Mouse (Mus musculus): ENCODE results near the gene Stn1. TPM values are rescaled to one million over a fixed set of nuclear protein-coding genes. Genes with fewer than 3 reads are reported as not detected.

The Stn1 gene
- polyA plus RNA-seq, 1 experiment from 2014 or later: 47.1 TPM

DNA sequence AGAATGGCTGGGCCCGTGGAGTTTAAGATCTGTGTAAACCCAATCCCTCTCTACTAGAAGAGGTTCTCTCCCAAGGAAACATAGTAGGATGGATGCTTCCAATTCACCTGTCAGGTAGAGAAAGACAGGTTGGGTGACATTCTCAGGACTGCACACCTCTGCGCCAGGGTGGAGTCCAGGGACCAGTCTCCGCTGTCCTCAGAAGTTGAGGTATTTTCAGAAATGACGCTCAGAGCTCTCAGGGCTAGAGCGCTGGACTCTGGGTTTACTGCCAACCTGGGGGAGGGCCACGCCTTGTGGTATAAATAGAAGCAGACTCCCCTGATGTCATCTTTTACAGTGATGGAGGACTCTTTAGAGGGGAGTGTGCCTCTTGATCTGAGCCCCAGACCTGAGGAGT is 572 bp upstream of the Stn1 start:
- peak overlapping the region; percentile 63 for H3K4me2 ChIP-seq
- WGBS: 63% methylated on average over 6 of the region's 6 CpGs
- peak overlapping the region; percentile 92 for H3K27ac ChIP-seq
- no peaks in the 10 kb centered on the region for H3K27me3 ChIP-seq
- peaks cover 35% of the 10 kb centered on the region for H3K4me1 ChIP-seq
- no peak overlapping the region for H3K9ac ChIP-seq
- no peaks in the 10 kb centered on the region for H3K9me3 ChIP-seq (replicated peaks)
- H3K36me3 ChIP-seq: peaks cover 10% of the 10 kb centered on the region
- ATAC-seq (replicated peaks; ENCODE audit: low FRiP score): 0 out of 2 replicates have a peak, but pooled peaks have one; percentile 0
- H3K4me3 ChIP-seq (replicated peaks): peak overlapping the region; percentile 58; the same call in 1 of the 2 replicates

DNA sequence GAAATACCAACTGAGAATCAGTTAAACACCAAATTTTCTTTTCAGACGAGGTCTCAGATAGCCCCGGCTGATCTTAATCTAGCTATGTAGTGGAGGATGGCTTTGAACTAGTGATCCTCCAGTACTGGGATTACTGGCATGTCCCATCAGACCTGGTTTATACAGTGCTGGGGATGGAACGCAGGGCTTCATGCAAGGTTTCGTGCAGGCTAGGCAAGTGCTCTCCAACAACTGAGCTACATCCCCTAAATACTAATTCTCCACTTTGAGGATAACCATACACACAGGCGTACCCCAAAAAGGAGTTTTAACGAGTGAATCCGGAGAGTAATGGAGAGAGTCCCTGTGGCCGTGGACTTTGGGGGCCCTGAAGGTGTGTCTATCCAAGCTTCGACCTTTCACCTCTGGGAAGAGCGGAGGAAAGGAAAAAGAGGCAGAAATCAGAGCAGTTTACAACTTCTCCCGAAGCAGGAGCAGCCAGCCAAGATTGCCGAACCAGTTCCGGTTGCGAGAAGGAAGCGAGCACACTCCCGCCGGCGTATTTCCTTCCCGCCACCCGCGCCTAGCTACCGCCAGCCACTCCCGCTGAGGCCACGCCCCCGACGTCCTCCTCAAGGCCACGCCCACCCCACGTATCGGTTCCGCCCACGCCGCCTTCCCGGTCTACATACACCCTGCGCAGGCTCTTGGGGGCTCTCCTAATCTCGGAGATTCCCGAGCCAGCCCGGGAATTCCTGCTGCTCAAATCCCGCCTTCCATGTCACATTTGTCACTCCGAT is 597 bp downstream of the Stn1 start:
- H3K4me1 ChIP-seq: peaks cover 35% of the 10 kb centered on the region
- peaks cover 16% of the 10 kb centered on the region for H3K36me3 ChIP-seq
- H3K4me2 ChIP-seq: peak overlapping the region; percentile 63
- H3K27ac ChIP-seq: peak overlapping the region; percentile 92
- H3K4me3 ChIP-seq (replicated peaks): peak overlapping the region; percentile 58
- H3K9ac ChIP-seq: peak overlapping the region; percentile 49
- peak; percentile 96 for ATAC-seq (replicated peaks; ENCODE audit: low FRiP score)
- no peaks in the 10 kb centered on the region for H3K9me3 ChIP-seq (replicated peaks)
- H3K27me3 ChIP-seq: no peaks in the 10 kb centered on the region
- WGBS: 3% methylated on average over 39 of the region's 39 CpGs

DNA sequence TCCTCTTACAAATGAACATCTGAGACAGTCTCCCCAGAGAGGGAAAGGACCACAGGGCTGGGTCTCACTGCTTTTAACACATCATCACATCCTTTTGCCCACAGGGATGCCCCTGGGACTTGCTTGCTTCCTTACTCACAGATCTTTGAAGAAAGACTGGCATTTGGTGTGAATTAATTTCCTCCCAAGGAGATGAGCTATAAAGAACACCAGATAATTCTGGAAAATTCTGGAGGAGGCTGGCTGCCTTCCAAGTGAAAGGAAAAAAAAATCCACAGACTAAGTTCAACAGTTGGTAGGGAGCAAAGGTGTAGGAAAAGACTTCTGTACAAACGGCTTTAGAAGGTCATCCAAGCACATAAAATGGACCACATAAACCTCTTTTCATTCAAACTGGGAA is 3.2 kb downstream of the Stn1 start:
- H3K9ac ChIP-seq: no peak overlapping the region
- H3K4me2 ChIP-seq: no peak overlapping the region
- WGBS: 40% methylated on average over 1 of the region's 1 CpGs
- H3K4me1 ChIP-seq: peaks cover 33% of the 10 kb centered on the region
- peaks cover 28% of the 10 kb centered on the region for H3K36me3 ChIP-seq
- H3K9me3 ChIP-seq (replicated peaks): no peaks in the 10 kb centered on the region
- no peak overlapping the region for H3K4me3 ChIP-seq (replicated peaks)
- no peaks in the 10 kb centered on the region for H3K27me3 ChIP-seq
- no peak overlapping the region for H3K27ac ChIP-seq
- no peak for ATAC-seq (replicated peaks; ENCODE audit: low FRiP score)

DNA sequence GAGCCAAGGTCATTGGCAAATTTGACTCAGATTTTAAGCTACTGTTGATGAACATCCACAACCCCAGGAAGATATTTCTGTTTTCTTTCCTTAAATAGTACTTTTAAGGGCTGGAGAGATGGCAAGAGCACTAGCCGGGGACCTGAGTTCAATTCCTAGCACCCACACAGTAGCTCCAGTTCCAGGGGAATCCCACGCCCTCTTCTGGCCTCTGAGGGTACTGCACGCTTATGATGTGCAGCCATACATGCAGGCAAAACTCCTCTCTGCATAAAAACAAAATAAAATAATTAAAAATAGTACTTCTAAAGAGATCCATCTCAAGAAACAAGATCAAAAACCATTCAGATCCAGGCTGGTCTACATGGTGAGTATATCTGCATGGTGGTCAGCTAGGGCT is 4.9 kb downstream of the Stn1 start:
- ATAC-seq (replicated peaks; ENCODE audit: low FRiP score): no peak
- Histone ChIP-seq H3K36me3 (peaks cover 30% of the 10 kb centered on the region), H3K9me3 (replicated peaks) (no peaks in the 10 kb centered on the region), H3K27ac (no peak overlapping the region), H3K4me3 (replicated peaks) (no peak overlapping the region), H3K9ac (no peak overlapping the region), H3K27me3 (no peaks in the 10 kb centered on the region), H3K4me1 (peaks cover 23% of the 10 kb centered on the region), H3K4me2 (no peak overlapping the region)
- 91% methylated on average over 3 of the region's 3 CpGs for WGBS

DNA sequence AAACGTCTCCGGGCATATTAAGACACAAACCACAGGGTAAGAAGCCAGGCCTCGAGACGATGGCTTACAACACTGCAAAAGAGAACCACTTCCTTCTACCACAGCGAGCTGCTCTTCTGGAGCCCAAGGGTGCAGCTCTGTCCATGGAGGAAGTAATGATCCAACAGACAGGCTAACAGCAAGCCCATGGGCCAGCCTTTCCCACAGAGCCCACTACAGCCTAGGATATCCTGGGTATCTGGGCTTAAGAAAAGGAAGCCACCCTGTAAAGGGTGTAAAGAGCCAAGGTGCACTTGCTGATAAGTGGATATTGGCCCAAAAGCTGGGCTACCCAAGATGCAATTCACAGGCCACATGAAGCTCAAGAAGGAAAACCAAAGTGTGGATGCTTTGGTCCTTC is 6.0 kb downstream of the Stn1 start:
- 85% methylated on average over 5 of the region's 5 CpGs for WGBS
- no peaks in the 10 kb centered on the region for H3K9me3 ChIP-seq (replicated peaks)
- ATAC-seq (replicated peaks; ENCODE audit: low FRiP score): no peak

DNA sequence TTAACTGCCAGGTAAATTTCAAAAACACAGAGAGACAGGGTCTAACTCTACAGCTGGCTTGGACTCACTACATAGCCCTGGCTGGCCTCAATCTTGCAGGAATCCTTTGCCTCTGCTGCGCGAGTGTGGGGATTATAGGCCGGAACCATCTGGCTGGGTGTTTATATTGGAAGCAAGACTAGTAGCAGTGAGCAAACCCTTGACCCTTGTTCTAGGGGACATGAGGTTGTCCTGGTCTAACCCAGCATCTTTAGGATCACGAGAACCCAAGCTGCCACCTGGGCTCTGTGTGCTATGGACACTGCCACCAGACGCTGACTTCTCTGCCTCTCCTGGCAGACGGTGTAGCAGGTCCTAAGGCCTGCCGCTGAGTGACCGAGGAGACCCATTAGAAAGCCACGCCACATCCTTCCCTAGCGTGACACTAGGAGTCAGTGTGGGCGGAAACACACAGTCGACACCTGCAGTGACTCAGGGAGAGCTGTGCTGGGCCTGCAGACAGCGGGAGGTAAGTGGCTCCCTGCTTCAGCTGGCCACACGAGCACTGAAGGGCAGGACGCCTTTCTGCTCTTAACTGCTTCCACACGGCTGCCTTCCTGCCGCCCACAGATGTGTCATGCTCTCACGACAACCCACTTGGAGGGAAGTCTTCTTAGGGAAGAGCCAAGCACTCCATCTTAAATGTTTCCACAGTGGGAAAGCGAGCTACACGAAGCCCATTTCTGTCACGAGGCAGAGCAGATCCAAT is 10.9 kb downstream of the Stn1 start:
- WGBS: 54% methylated on average over 21 of the region's 21 CpGs
- no peak; the same call in 1 of the 2 replicates for ATAC-seq (replicated peaks; ENCODE audit: low FRiP score)

More for the DNA sequence above, 6.0 kb downstream of the Stn1 start:
- peaks cover 39% of the 10 kb centered on the region for H3K36me3 ChIP-seq
- H3K4me3 ChIP-seq (replicated peaks): no peak overlapping the region
- H3K4me2 ChIP-seq: no peak overlapping the region
- H3K27ac ChIP-seq: no peak overlapping the region
- H3K27me3 ChIP-seq: no peaks in the 10 kb centered on the region
- H3K9ac ChIP-seq: no peak overlapping the region
- peaks cover 22% of the 10 kb centered on the region for H3K4me1 ChIP-seq

DNA sequence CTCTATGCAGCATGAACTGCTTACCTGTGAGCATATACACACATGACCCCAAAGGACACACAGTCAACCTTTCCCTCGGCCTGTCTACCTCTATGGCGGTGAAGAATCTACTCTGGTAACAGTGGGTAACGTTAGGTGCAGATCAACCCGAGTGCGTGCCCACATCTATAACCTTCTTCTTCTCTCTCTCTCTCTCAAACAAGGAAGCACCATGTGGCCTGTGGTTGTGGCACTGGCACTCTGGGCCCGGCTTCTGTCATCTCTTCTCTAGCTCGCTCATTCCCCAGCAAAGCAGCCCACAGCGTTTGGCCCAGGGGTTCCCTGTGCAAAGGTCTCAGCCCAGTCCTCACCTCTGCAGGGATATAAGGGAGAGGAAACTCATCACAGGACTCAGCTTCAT is 12.4 kb downstream of the Stn1 start:
- Histone ChIP-seq H3K9ac (no peak overlapping the region), H3K27me3 (no peaks in the 10 kb centered on the region), H3K4me3 (replicated peaks) (no peak overlapping the region), H3K36me3 (peaks cover 55% of the 10 kb centered on the region), H3K9me3 (replicated peaks) (no peaks in the 10 kb centered on the region), H3K4me2 (no peak overlapping the region), H3K27ac (no peak overlapping the region), H3K4me1 (peaks cover 12% of the 10 kb centered on the region; the same call in 1 of the 2 replicates)
- WGBS: 95% methylated on average over 8 of the region's 8 CpGs
- no peak for ATAC-seq (replicated peaks; ENCODE audit: low FRiP score)

More for the DNA sequence above, 10.9 kb downstream of the Stn1 start:
- Histone ChIP-seq H3K4me2 (no peak overlapping the region), H3K27me3 (no peaks in the 10 kb centered on the region), H3K9me3 (replicated peaks) (no peaks in the 10 kb centered on the region), H3K27ac (no peak overlapping the region), H3K36me3 (peaks cover 61% of the 10 kb centered on the region), H3K4me1 (peaks cover 12% of the 10 kb centered on the region; the same call in 1 of the 2 replicates), H3K9ac (no peak overlapping the region), H3K4me3 (replicated peaks) (no peak overlapping the region)

DNA sequence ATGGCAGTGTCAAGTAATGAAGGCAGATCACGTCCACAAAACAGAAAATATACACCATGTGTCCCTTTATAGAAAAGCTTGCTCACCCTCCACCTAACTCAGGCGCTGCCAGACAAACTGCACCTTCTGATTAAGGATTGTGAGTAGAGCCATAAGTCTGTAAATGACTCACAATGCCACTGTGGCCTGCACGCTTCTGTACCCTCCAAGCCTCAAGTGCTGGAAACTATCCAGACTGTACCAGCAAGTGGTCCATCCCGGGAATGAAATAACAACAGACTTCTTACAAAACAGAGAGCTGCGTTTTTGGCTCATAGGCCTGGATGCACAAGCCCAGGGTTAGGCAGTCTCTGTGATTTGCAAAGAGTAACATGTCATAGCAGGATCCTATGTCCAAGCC is 15.9 kb downstream of the Stn1 start:
- Histone ChIP-seq H3K4me2 (no peak overlapping the region), H3K9me3 (replicated peaks) (no peaks in the 10 kb centered on the region), H3K4me1 (peaks cover under 1% of the 10 kb centered on the region; the same call in 1 of the 2 replicates), H3K36me3 (peaks cover 51% of the 10 kb centered on the region), H3K9ac (no peak overlapping the region), H3K27ac (no peak overlapping the region), H3K4me3 (replicated peaks) (no peak overlapping the region), H3K27me3 (no peaks in the 10 kb centered on the region)
- 94% methylated on average over 5 of the region's 5 CpGs for WGBS
- ATAC-seq (replicated peaks; ENCODE audit: low FRiP score): no peak

DNA sequence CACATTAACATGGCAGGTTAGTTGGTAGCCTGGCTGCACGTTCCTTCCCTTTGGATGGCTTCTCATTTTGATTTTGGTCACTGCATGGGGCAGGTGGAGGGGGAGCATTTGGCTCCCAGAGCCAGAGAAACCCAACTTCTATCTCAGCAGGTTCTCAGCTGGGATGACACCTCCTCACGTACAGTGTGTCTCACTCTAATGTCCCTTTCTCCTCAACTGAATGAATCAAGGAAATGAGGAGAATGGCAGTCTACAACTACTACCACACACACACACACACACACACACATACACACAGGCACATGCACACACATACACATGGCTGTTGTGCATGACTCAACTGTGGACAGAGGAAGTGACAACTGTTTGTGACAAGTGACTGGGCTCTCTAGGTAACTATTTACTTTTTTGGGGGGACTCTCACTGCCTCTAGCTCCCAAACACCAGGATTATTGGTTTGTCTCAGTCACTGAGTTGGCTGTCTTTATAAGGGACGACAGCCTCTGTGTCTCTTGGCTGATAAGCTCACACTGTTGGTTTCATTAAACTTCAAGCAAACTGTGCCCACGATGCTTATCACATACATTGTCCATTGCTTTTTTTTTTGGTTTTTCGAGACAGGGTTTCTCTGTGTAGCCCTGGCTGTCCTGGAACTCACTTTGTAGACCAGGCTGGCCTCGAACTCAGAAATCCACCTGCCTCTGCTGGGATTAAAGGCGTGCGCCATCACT is 18.0 kb downstream of the Stn1 start:
- H3K4me3 ChIP-seq (replicated peaks): no peak overlapping the region
- H3K4me1 ChIP-seq: peaks cover 7% of the 10 kb centered on the region; the same call in 1 of the 2 replicates
- no peaks in the 10 kb centered on the region for H3K27me3 ChIP-seq
- H3K36me3 ChIP-seq: peaks cover 61% of the 10 kb centered on the region
- H3K4me2 ChIP-seq: no peak overlapping the region
- no peak overlapping the region for H3K27ac ChIP-seq
- WGBS: 90% methylated on average over 8 of the region's 8 CpGs
- ATAC-seq (replicated peaks; ENCODE audit: low FRiP score): no peak
- no peak overlapping the region for H3K9ac ChIP-seq
- H3K9me3 ChIP-seq (replicated peaks): no peaks in the 10 kb centered on the region

DNA sequence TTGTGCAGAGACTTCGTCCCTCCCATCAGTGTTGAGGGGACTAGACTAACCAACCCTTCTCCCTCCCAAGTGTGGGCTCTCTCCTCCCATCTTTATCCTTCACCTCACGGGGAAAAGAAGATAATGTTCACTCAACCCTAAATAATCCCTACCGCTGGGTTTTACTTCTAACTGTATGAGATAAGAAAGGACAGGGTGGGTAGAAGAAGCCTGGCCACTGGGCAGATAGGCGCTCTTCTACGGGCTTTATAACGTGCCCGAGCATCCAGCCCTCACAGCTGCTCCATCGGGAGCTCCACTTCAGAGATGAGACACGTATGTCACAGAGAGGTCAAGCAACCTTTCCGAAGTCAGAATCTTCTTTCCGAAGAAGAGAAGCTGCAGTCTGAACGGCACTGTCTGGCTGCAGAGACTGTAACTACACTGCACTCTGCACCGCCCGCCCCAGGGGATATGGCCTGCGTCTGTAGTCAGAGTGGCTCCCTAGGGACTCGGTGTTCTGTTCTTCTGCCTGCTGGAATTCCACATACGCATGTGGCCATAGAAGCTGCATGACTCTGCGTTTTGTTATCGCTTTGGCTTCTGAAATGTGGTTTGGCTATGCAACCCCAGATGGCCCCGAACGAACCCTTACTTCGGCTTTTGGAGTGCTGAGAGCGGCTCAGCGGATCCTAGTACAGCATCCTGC is 18.7 kb downstream of the Stn1 start:
- no peaks in the 10 kb centered on the region for H3K27me3 ChIP-seq
- no peak for ATAC-seq (replicated peaks; ENCODE audit: low FRiP score)
- H3K4me3 ChIP-seq (replicated peaks): no peak overlapping the region
- H3K4me1 ChIP-seq: peaks cover 11% of the 10 kb centered on the region
- no peak overlapping the region for H3K9ac ChIP-seq
- H3K27ac ChIP-seq: no peak overlapping the region
- peaks cover 59% of the 10 kb centered on the region for H3K36me3 ChIP-seq
- 82% methylated on average over 24 of the region's 24 CpGs for WGBS
- H3K9me3 ChIP-seq (replicated peaks): no peaks in the 10 kb centered on the region
- no peak overlapping the region for H3K4me2 ChIP-seq

DNA sequence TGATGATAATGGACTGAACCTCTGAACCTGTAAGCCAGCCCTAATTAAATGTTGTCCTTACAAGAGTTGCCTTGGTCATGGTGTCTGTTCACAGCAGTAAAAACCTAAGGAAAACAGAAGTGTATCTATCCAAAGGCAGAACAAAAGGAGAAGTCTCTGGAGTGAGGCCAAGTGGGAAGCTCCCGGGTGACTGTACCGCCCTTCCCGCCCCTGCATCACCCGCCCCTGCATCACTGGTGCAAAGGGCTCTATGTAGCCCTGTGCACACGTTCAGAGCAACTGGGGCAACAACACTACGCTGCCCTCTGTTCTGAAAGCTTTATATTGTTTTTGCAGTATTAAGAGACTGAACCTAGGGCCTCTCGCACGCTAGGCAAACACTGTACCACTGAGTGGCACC is 19.7 kb downstream of the Stn1 start:
- H3K27me3 ChIP-seq: no peaks in the 10 kb centered on the region
- H3K27ac ChIP-seq: no peak overlapping the region
- ATAC-seq (replicated peaks; ENCODE audit: low FRiP score): no peak
- peaks cover 48% of the 10 kb centered on the region for H3K36me3 ChIP-seq
- H3K4me2 ChIP-seq: no peak overlapping the region
- H3K9ac ChIP-seq: no peak overlapping the region
- H3K4me3 ChIP-seq (replicated peaks): no peak overlapping the region
- peaks cover 21% of the 10 kb centered on the region for H3K4me1 ChIP-seq
- WGBS: 71% methylated on average over 8 of the region's 8 CpGs
- no peaks in the 10 kb centered on the region for H3K9me3 ChIP-seq (replicated peaks)
